Mouse (Mus musculus): ENCODE data around the gene Tbx5. TPM values are rescaled to one million over a fixed set of nuclear protein-coding genes. Genes with fewer than 3 reads are reported as not detected.

Gene Tbx5
- polyA plus RNA-seq, 1 experiment from 2014 or later = not detected

GRCm38 (mm10) chr5:119920941-119921340 lies 88.5 kb downstream of the Tbx5 start:
- H3K27ac ChIP-seq (replicated peaks) = no peak overlapping the region
- 58% methylated on average over 10 of the region's 10 CpGs for WGBS
- H3K27me3 ChIP-seq = no peaks in the 10 kb centered on the region
- H3K4me2 ChIP-seq (replicated peaks) = no peak overlapping the region
- H3K36me3 ChIP-seq = no peaks in the 10 kb centered on the region
- H3K4me3 ChIP-seq = no peak overlapping the region
- no peaks in the 10 kb centered on the region for H3K9me3 ChIP-seq
- ATAC-seq (replicated peaks) = no peak
- no peak overlapping the region for H3K9ac ChIP-seq (replicated peaks)
- H3K4me1 ChIP-seq = peaks cover 14% of the 10 kb centered on the region

DNA sequence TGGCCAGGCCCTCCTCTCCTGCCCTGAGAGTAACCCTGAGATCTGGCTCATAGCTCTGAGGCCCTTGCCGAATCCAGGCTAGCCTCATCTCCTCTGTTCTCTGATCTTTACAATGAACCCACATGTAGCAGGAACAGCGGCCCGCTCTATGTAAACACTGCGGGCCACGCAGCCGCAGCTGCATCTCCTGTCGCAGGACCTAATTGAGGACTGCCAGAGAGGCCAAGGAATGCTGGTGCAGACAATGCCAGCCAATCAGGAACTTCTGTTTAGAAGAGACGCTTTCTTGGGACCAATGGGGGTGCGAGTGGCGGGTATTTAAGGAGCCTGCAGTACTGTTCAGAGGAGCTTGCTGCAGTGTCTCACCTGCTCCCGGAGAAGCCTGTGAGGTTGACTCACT lies 89.8 kb downstream of the Tbx5 start:
- Histone ChIP-seq H3K36me3 (no peaks in the 10 kb centered on the region), H3K4me1 (peaks cover 3% of the 10 kb centered on the region), H3K27me3 (no peaks in the 10 kb centered on the region), H3K9me3 (no peaks in the 10 kb centered on the region), H3K4me2 (replicated peaks) (no peak overlapping the region), H3K27ac (replicated peaks) (no peak overlapping the region), H3K9ac (replicated peaks) (no peak overlapping the region), H3K4me3 (no peak overlapping the region)
- WGBS = 38% methylated on average over 11 of the region's 11 CpGs
- ATAC-seq (replicated peaks) = no peak

Other genes starting within 250 kb of the Tbx5 start
- 1.7 and 2.4 TPM in 2 replicates for gene Tbx3, start 162.0 kb upstream of the Tbx5 start, polyA plus RNA-seq (2015; fragmentation: Nextera tagmentation; extraction: Ambion mirVana)